Mouse (Mus musculus) A20 (cell line): ENCODE data around the gene Dimt1.
A peak's percentile ranks its signal among the peaks of the same experiment; 100 is the strongest.
"Not testable (repeated sequence)": the region's sequence is repeated elsewhere in the genome, so short reads cannot be mapped to it uniquely, and the experiment has no call there.

Experiments
- DNase-seq: peaks from one replicate; pipeline ENCODE4 v3.0.0-alpha.2; 2011; ENCODE audit warnings: low read depth, low spot score

Gene Dimt1

DNA sequence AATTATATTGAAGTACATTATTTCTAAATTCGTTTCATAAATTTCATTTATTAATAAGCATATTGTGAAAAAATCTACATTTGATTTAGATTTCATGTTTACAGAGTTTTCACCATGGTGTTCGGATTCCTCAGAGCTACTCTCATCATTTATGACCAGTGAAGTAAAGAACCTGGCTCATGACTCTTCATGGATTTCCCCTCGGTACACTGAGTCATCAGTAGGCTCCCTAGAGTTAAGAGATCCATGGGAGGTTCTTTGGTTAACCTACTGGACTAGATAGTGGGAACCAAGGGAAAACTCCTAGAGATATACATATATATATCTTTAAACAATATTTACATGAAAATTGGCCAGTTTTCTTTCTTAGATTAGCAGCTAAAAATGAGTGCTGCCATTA, 13.6 kb downstream of the Dimt1 start:
- no peak for DNase-seq

DNA sequence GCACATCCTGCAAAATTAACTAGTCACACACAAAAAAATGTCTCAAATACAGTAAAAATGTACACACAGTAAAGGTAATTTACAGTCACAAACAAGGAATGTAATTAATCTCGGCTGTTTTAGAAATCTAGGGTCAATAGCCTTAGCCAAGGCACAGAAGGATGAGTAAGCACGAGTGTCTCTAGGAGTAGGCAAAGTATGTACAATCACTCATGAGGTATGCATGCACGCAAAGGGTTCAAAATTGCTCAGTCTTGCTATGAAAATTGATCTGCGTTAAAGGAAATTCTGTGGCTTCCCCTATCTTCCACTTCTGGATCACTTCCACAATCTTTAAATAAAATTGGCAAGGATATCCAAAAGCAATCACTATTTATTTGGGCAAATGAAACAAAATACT, 14.6 kb downstream of the Dimt1 start:
- no peak for DNase-seq

DNA sequence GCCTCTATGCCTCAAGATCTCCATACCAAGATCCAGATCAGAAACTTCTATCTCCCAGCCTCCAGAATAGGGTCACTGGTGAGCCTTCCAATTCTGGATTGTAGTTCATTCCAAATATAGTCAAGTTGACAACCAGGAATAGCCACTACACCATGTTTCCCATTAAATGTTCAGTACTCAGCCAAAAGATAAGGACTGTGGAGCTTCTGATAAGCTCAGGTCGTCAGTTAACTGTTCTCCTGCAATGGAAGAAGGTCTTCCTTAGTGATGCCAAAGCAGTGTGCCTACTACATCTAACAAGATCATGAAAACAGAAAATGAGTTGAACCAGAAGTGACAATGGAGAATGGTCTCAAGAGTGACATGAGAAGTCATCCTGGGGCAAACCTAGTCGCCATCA, 50.0 kb downstream of the Dimt1 start:
- no peak for DNase-seq

DNA sequence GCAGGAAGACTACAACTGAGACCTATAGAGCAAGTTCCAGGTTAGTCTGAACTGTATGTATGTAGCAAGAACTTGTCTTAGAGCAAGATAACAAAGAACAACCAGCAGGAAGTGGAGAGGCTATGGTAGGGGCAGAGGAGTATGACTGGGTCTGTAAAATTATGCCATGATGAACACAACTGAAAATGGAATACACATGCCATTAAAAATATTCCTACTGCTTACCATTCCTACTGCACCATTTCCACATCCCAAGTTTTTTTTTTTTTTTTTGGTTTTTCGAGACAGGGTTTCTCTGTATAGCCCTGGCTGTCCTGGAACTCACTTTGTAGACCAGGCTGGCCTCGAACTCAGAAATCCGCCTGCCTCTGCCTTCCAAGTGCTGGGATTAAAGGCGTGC, 50.6 kb downstream of the Dimt1 start:
- DNase-seq, result not testable (repeated sequence)

DNA sequence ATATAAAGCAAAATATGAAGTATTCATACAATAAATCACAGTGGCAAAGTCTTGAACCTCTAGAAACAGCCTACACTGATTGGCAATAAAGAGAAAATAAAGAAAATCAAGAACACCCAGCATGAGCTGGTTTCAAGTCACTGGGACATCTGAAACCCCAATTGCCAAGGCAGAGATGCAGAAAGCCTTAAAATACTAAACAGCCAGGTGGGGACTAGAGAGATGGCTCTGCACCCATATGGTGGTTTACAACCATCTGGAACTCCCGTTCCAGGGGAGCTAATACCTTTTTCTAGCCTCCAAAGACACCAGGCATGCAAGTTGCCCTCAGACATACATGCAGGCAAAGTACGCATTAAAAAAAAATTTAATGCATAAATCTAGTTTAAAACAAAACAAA, 51.1 kb downstream of the Dimt1 start:
- DNase-seq, result no peak

DNA sequence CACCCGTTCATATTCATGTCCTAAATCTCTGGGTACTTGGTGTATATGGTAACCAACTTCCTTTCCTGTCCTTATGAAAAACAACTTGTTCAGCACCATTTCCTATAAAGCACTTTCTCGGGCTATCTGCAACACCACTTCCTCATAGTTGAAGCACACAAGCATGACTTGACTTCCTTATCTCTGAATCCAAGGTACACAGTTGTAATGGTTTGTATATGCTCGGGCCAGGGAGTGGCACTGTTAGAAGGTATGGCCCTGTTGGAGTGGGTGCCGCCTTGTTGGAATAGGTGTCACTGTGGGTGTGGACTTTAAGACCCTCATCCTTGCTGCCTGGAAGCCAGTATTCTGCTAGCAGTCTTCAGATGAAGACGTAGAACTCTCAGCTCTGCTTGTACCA, 51.7 kb downstream of the Dimt1 start:
- DNase-seq, result peak; percentile 70

DNA sequence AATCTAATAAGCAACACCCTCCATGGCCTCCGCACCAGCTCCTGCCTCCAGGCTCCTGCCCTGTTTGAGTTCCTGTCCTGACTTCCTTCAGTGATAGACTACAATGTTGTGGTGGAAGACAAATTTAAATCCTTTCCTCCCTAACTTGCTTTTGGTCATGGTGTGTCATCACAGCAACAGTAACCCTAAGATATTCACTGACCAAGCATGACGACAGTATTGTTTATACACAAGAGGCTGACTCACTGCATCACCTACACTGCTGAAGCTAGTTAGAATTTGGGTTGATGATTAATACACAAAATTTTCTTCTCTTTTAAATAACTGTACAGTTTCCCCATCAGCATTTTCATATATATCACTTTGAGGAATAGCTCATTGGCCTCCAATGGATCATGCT, 56.3 kb downstream of the Dimt1 start:
- DNase-seq, result no peak

DNA sequence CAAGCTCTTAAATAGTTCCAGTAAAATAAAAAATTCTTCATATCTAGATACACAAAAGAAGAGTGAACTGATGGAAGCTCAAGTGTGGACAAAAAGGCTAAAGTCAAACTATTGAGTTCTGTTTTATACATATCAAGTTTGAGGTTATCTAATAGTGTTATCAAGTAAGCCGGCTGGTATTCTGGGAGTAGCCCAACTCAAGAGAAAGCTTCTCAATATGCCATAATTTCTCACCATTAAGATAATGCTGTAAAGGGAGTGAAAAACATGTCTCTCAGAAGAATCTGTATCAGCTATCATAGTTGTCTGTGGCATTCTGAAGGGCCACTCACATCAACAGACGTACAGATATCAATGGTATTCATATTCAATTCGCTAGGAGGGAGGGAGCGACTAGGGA, 61.2 kb downstream of the Dimt1 start:
- no peak for DNase-seq
